Mouse (Mus musculus): ENCODE data around the gene 1600002K03Rik.
"Not testable (repeated sequence)": the region's sequence is repeated elsewhere in the genome, so short reads cannot be mapped to it uniquely, and the experiment has no call there.

1600002K03Rik gene

DNA sequence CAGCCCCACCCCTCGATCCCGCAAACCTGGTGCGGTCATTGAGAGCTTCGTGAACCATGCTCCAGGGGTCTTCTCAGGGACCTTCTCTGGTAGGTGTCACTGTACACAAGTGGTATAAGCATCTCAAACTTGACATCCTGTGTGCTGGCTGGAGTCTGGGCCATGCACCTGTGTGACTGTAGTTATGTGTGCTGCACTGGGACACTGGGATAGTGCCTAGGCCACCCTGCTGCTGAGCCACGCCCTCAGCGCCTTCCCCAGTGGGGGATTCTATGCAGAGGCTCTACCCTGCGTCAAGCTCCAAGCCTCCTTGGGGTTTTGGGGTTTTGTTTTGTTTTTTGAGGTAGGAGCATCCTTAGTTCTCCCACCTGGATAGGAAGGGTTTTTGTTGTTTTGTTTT, 18.4 kb upstream of the 1600002K03Rik start:
- no peak for DNase-seq (ENCODE audit: low spot score in 2 of 2)

DNA sequence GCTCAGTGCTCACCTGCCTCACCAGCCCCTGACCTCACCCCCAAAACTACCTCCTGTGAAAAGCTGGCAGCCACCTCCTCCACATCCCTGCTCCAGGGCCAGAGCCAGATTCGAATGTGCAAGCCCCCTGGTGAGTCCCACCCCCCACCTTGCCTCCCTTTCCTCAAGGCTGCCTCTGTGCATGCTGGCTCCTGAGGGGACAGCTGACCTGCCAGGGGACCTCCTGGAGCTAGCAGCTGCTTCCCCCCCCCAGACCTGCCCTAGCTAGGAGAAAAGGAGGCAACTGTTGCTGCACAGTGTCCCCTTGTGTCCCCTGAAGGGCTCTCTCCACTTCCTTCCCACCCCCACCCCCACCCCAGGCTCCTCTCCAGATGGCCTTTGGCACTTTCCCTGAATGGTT, 17.5 kb upstream of the 1600002K03Rik start:
- DNase-seq (ENCODE audit: low spot score in 2 of 2) = no peak

DNA sequence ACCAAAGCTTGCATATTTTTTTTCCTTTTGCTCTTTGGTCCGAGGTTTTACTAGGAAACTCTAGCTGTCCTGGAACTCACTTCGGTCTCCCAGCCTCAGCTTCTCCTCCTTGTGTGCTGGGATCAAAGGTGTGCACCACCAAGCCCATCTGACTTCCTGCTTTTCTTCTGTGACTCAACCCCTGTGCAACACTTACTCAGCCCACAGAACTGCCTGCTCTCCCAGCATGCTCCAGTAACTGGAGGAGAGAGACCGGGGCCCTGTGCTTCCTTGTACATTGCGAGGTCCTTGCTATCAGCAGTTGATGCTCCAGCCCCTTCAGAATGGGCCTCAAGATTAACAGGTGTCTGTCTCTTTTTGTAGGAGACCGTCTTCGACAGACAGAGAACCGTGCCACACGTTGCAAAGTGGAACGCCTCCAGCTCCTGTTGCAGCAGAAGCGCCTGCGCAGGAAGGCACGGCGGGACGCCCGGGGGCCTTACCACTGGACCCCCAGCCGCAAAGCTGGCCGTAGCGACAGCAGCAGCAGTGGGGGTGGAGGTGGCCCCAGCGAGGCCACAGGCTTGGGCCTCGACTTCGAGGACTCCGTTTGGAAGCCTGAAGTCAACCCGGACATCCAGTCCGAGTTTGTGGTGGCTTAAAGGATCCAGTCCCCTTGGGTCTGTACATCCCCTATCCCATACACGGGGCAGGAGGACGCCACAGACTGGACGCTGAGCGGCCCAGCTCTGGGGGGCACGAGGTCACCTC, 16.6 kb upstream of the 1600002K03Rik start:
- peak; percentile 37 to 48 for DNase-seq (ENCODE audit: low spot score in 2 of 2)

DNA sequence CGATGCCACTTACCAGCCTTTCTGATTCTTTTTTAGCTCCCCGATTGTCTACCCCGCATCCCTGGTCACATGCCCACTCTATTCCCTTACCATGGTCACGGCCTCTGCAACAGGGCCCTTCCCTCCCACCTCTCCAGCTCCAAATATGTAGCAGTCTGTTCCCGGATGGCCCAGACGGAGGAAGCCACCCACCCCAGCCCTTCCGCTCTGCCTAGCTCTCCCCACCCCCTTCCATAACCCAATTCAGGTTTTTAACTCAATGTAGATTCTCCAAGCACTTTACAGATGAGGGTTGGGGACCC, 16.0 kb upstream of the 1600002K03Rik start:
- peak; percentile 20 to 23 for DNase-seq (ENCODE audit: low spot score in 2 of 2)

DNA sequence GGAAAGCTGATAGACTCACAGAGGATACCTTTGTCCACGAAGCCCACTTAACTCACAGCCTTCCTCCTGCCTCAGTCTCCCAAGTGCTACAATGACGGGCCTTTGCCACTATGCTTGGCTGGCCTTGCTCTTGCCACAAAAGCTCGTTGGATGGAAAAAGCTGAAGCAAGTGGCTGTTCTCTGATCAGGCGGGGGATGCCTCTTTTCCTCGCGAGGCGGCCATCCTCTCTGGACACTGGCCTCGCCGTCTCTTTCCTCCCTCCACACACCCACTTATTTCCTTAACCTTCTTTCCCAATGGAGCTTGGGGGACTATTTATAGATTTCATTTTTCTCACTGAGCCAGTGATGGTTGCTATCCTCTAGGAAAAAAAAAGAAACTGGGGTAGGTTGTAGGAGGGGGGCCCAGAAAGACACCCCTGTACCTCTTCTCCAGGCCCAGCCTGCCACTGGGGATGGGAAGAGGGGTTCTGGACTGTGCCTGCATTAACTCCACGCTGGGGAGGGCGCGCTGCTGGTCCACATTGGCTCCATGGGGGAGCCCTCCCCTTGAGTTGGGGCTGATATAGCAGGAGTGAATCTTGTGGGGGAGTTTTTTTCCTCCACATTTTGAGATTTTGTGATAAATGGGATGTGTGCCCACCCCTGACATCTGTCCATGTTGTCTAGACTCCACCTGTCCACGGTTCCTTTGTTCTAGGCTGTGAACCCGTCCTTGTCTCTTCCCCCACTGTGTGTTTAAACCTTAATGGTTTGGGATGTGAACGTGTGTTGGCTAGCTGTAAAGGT, 15.4 kb upstream of the 1600002K03Rik start:
- DNase-seq (ENCODE audit: low spot score in 2 of 2) = peak; percentile 35 to 66

DNA sequence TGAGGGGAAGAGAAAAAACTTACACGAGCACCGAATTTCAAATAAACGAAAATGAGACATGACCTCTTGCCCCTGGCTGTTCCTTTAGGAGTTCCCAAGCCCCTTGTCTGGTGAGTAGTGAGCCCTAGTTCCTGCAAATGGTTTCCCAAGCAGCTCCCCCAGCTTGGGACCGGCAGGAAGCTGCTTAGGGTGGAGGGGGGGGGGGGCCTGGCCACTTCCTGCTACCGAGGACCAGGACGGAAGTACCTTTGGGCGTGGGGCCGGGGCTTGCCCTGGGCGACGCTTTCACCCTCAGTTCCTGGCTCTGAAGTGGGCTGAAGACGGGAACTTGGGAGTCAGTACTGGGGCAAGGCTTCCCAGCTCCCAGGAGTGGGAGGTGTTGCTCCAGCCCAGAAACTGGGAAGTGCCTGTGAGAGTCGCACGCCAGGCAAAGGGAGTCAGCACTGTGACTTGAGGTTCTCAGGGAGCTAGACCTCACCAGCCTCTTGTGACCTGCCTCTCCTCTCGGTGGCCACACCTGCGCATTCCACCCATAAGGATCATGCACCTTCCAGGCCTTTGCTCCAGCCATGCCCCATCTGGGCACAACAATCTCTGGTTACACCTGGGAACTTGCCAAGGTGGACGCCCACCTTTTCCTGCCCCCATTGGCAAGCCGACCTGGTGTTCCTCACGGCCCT, 14.3 kb upstream of the 1600002K03Rik start:
- peak; percentile 50 to 60 for DNase-seq (ENCODE audit: low spot score in 2 of 2)

DNA sequence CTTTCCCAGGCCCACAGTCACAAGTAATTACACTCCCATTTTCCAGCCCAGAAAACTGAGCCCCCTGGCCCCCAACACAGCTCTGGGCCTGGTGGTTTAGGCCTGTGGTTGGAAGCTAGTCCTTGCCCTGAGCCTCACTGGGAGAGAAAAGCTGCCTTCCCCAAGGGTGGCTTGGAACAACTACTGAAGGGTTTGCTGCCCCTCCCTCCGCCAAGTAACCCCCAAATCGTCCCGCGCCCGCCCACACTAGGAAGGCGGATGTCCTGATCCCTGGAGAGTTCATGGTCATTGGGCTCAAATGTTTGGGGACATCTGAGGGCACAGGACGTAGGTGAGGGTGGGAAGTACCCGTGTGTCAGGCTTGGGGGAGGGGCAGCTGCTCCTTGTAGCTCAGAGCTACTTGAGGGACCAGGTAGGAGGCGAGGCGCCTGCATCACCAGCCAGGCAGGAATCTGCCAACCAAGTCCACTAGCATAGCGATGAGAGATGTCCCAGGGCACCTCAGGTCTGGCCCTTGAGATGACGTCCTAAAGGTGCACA, 13.7 kb upstream of the 1600002K03Rik start:
- no peak for DNase-seq (ENCODE audit: low spot score in 2 of 2)

DNA sequence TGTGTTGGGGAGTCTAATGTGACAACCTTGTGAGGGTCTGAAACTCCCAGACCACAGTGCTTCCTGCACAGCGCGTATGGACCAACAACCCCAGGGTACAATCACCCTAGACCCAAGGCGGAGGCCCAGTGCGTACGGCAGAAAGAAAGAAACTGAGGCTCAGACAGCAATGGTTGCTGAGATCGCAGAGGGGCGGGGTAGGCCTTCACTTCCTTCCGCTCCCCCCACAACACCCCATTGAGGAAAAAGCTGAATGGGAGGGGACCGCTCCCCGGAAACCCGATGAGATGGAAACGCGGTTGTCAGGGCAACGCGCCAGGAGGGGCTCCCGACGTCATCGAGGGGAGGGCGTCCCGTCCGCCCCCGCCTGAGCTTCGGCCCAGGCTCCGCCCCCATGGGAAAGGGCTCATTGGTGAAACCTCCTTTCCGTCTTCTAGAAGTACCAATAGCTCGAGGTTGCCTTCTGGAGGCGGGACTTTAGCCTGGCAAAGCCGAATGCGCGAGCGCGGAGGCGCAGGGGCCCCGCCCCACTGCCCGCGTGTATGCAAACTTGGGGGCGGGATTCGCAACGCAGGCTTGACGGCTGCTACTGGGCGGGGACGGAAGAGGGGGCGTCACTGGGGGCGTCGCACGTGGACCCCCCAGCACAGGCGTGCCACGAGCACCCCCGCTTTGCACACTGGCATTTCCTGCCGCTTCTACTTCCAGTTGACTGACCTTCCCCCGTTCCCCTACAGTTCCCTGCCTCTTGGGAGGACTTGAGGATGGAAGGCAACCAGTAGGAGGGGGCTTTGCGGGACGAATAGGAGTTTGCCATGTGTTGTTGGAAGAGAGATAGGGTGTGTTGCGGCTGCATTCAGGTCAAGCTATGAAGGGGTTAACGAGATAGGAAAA, 12.9 kb upstream of the 1600002K03Rik start:
- DNase-seq (ENCODE audit: low spot score in 2 of 2) = peak; percentile 99

DNA sequence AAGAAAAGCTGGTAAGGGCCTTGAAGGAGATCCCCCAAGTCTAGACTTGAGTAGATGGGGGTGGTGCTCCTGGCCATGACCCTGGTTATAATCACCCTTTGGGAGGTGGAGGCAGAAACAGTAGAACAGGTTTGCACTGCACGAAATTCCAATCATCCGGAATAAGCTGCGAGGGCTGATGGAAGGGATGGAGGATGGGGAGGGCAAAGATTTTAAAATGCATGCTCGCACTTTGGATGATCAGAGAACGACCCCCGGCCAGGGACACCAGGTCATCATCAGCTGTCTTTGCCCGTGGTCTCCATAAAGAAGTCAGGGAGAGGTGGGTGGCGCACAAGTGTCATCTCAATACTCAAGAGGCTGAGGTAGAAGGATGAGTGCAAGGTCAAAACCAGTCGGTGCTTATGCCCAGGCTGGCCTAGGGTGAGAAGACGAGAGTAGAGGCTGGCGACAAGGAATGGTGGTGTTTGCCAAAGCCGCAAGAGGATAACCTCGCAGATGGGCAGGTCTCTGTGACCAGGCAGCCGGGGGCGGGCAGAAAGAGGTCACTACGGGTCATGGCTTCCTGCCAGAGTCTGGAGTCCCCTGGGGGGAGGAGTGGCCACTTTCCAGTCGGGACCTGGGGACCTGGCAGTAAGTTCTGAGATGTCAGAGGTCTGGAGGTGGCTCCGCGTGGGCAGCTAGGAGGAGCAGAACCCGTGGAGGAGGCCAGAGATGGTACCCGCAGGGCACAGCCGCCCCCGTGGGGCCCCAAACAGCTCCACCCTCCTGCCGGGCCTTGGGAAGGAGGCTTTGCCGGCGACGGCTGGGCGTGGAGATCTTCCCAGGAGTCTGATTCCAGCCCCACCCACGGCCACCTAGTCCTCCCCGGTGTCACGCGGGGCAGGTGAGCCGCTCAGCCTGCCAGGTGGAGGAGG, 12.0 kb upstream of the 1600002K03Rik start:
- DNase-seq (ENCODE audit: low spot score in 2 of 2) = peak; percentile 34 to 36

DNA sequence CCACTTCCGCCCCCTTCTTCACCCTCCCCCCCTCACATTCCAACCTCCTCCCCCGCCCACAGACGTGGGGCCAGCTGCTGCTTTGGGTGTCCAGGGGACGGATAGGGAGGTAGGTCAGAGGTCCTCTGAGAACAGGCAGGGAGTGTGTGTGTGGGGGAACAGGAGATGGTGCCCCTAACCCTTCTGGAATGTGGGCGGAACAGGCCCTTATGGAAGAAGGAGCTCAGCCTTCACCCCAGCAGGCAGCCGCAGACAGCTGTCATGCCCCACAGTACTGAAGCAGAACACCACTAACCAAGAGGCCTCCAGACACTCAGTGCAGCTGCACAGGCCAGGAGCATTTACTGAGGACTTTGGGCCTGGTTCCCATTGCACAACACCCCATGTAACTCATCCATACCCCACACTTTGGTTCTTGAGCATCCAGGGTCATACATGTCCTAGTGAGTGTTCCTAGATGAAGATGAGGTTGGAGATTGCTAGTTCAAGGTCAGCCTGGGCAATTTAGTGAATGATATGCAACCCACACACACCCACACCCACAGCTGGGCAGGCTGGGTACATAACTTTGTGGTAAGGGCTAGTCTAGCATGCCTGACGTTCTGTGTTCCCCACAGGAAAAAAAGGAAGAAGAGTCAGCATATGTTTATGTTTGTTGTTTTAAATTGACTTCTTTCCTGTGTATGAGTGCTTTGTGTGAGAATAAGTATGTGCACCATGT, 11.1 kb upstream of the 1600002K03Rik start:
- no peak for DNase-seq (ENCODE audit: low spot score in 2 of 2)

DNA sequence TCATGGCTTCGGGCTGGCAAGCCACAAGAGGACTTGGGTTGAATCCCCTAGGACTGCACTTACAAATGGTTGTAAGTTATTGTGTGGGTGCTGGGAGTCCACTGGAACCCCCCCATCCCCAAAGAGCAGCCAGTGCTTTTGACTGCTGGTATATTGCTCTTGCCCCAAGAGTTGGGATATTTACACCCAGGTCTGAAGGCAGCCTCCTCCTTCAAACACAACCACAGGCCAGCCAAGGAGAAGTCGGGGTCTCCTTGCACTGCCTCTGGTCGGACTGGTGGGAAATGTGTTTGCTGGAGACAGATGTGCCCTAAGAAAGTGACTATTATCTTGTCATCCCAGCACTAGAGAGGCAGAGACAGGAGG, 10.5 kb upstream of the 1600002K03Rik start:
- no peak for DNase-seq (ENCODE audit: low spot score in 2 of 2)

DNA sequence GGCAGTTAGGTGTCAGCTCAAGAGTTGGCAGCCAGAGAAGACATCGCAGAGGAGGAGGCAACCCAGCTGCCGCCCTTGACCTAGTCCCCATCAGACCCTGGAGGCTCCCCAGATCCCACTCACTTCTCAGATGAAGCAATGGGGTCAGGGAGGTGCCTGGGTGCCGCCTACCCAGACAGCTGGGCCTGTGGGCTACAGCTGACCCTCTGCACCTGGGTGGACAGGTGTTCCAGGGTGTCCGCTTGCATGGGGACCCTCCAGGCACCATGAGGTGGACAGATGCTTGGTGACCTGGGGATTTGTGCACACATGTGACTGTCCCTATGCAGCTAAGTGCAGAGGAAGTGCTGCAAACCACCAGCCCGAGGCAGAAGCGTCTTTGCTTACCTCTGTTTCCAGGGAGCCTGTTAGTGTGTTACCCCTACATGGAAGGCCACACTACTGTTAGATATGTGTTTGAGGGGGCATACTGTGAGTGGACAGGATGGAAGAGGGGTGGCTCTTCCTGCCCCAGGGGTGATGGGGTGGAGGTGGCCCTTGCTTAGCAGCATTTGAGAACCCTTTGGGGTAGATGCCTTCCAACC, 9.9 kb upstream of the 1600002K03Rik start:
- DNase-seq (ENCODE audit: low spot score in 2 of 2) = no peak

DNA sequence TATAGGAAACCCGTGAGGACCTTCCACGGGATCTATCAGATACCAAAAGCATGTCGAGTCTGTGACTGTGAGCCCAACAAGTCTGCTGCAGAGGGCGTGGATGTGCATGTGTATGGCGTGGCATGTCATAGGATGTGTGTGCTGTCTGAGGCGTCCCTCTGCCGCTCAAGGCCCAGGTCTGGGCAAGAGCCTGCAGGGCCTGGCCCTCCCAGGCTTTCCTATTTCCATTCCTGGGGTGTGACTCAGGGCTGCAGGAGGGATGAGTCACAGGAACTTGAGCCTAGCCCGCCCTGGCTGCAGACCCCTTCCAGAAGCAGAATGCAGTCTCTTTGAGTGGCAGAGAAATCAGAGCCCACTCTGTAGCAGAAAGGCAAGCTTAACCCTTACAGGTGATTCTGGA, 9.0 kb upstream of the 1600002K03Rik start:
- DNase-seq (ENCODE audit: low spot score in 2 of 2) = peak; percentile 44 to 48

DNA sequence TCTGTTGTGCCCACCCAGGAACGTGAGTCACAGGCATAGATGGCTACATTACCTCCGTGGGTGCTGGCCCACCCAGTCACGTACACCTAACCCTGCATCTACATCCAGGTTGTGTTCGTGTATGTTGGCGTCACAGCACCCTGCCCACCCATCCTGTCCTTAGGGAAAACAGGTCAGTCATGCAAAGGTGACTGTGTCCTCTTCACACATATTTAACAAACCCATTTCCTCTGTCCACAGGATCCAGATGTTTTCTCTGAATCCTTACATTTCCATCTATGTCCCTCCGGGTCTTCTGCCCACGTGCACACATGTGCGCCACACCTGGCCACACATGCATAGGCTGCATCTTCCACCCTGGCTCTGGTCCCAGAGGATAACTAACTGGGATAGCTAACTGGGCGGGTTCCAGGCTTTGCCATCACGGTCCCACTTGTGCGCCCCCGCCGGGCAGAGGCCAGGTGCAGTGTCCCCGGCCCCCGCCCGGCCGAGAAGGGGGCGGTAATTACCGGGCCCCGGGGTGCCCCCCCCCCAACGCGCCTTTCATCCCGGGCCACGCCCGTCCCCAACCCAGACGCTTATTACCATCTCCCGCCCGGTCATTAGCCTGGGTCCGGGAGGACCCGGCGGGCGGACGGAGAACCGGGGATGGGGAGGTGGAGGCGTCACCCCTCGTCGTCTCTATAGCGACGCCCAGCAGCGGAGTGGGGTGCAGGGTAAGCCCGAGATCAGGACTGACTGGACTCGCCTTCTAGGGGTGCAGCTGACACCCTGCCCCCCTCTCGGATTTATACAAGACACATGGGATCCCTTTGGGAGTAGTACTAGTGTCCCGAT, 8.4 kb upstream of the 1600002K03Rik start:
- peak; percentile 31 to 42 for DNase-seq (ENCODE audit: low spot score in 2 of 2)

DNA sequence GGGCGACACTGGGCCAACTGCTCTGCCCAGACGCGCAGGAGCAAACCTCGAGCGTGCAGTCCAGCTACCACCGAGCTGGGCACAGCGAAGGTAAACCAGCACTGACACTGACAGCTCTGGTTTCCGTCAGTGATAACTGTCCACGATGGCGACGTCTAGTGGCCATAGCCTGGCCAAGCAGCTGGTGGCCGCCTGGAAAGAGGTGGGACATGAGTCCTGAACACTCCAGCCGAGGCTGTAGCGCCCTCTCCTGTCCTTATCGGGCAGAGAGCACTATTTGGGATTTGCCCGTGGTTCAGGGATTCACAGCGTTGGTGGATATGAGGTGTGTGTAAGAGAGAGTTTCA, 7.8 kb upstream of the 1600002K03Rik start:
- peak; percentile 97 to 98 for DNase-seq (ENCODE audit: low spot score in 2 of 2)

DNA sequence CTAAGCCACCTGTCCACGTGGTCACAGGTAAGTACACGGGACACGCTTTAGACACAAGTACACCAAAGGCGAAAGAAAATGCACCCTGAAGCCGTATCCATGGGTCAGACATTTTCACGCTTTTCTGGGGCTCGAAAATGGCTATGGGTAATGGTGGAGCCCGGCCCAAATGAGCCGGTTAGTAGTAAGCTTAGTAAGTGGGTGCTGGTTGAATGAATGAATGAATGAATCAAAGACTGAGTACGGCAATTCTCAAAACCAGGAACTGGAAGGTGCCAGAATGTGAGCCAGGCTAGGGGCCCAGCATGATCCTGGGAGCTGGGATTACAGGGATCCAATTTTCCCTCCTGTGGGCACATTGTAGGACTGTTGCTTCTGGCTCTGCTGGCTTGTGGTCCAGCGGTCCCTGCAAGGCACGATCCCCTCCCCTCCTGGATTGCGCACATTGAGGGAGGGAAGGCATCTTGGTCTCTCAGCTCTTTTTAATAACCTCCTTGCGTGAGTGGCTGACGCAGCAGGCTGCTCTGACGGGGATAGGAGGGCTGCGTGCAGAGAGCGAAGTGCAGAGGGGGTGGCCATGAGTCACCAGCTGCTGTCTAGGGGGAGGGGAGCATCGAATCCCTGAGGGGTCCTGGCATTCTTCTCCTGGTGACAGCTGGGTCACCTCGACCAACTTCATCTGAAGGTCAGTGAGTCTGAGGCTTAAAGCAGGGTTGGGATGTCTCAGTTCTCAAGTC, 7.2 kb upstream of the 1600002K03Rik start, which contains the start of gene Cirbp:
Cirbp (plus strand) TSS at position 594 of the 737 bp plus-strand sequence.
- peak; percentile 77 to 79 for DNase-seq (ENCODE audit: low spot score in 2 of 2)

DNA sequence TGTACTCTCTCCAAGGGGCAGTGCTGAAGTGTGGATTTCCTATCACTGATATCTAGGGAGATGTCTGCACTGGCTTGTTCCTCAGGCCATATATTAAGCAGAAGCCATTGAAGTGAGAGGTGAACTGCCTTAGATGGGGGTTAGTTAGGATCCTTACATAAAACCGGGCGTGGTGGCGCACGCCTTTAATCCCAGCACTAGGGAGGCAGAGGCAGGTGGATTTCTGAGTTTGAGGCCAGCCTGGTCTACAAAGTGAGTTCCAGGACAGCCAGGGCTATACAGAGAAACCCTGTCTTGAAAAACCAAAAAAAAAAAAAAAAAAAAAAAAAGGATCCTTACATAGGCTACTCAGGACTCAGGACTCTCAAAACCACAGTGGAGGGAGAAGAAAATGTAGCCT, 6.6 kb upstream of the 1600002K03Rik start:
- not testable (repeated sequence) for DNase-seq (ENCODE audit: low spot score in 2 of 2)
